Mouse (Mus musculus): ENCODE measurements around the gene Syne1.

- TF ChIP-seq CTCF (IDR thresholded peaks at IDR 0.05 in 2 of 3, conservative IDR thresholded peaks at IDR 0.05 in 1 of 3; ENCODE audit: control insufficient read depth in 1 of 3, insufficient read depth in 1 of 3, low read depth in 2 of 3, low read length in 3 of 3, poor library complexity in 1 of 3, severe bottlenecking in 1 of 3) (no peak), USF1 (IDR thresholded peaks at IDR 0.05; ENCODE audit: low read depth, low read length) (no peak), GATA1 (IDR thresholded peaks at IDR 0.05; ENCODE audit: low read depth, low read length) (no peak), NELFE (IDR thresholded peaks at IDR 0.05; ENCODE audit: low read depth, low read length) (no peak), RAD21 (IDR thresholded peaks at IDR 0.05; ENCODE audit: low read depth, low read length) (no peak), MAX (IDR thresholded peaks at IDR 0.05; ENCODE audit: low read length) (no peak), USF2 (IDR thresholded peaks at IDR 0.05; ENCODE audit: borderline replicate concordance in 1 of 2, insufficient read depth in 1 of 2, low read depth in 1 of 2, low read length in 2 of 2) (no peak), GABPA (IDR thresholded peaks at IDR 0.05; ENCODE audit: low read depth, low read length) (no peak), POLR2AphosphoS5 (IDR thresholded peaks at IDR 0.05; ENCODE audit: borderline replicate concordance, low read depth, low read length) (no peak), CHD2 (IDR thresholded peaks at IDR 0.05; ENCODE audit: low read length) (no peak), POLR2A (IDR thresholded peaks at IDR 0.05; ENCODE audit: control insufficient read depth in 1 of 2, insufficient read depth in 1 of 2, low read depth in 1 of 2, low read length in 2 of 2, poor library complexity in 1 of 2) (no peak), JUND (IDR thresholded peaks at IDR 0.05; ENCODE audit: low read depth, low read length) (no peak), SIN3A (IDR thresholded peaks at IDR 0.05; ENCODE audit: low read length) (no peak), ELF1 (IDR thresholded peaks at IDR 0.05; ENCODE audit: low read depth, low read length) (no peak)
Observed at GRCm38 (mm10) chr10:5520695-5521094, 30.6 kb downstream of the Syne1 start.

Measured in MEL (cell line).